ENCODE assay signal across 16 mouse cellular contexts in the genomic region with DNA sequence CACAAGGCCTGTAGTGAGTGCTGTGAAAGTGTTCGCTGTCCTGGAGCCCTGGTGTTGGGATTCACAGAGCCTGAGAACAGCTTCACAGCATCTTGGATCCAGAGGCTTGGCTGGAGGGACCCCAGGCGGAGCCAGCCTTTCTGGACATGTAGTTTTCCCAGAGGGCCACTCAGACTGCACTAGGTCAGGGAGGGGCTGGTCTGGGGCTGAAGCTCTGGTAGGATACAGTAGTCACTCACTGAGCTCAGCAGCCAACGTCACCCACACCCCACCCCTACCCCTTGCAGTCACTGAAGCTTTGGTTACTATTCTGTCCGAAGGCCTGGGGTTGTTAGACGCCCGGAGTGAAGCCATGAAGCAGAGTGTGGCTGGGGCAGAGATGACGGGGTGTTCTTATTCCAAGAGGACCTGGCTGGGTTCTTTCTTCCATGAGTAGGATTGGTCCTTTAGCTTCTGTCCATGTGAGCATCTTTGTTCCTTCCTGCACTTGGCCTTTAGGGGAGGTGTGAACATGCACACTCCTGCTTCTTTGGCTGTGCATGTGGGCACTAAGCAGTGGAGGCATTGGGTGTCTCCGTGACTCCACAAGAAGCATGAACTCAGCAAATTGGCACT. TPM values are rescaled to one million over a fixed set of nuclear protein-coding genes. Genes with fewer than 3 reads are reported as not detected.
DNase-seq lines count a peak whose midpoint lies in the region; ATAC-seq lines count a peak whose summit lies in the region.
"Had no signal": no experiment of that assay in that cellular context is flagged by ENCODE, and none has a peak within 500 bp of the region (broad histone marks: within the 10 kb centered on the region; RNA-seq: fewer than 3 reads in every experiment).

No protein-coding gene starts in this region.

- peaks cover 23% of the 10 kb centered on the region for H3K4me1 ChIP-seq in heart, embryonic 12.5 days (replicated peaks)
- peaks cover 7% of the 10 kb centered on the region; the same call in 1 of the 2 replicates for H3K4me1 ChIP-seq in midbrain, embryonic 16.5 days (ENCODE audit: control insufficient read depth, insufficient read depth, low read length)
- H3K4me1 ChIP-seq in midbrain, embryonic 15.5 days, result peaks cover 10% of the 10 kb centered on the region
- H3K4me1 ChIP-seq in neural tube, embryonic 15.5 days, result peaks cover 18% of the 10 kb centered on the region

- no peak overlapping the region for H3K9ac ChIP-seq in heart, embryonic 12.5 days
- H3K9ac ChIP-seq in midbrain, embryonic 16.5 days (ENCODE audit: low read depth, low read length), result no peak overlapping the region
- H3K9ac ChIP-seq in midbrain, embryonic 15.5 days, result no peak overlapping the region
- H3K9ac ChIP-seq in neural tube, embryonic 15.5 days (replicated peaks), result no peak overlapping the region
- H3K9ac ChIP-seq: embryonic facial prominence, embryonic 15.5 days; liver, embryonic 15.5 days had no signal

- 74% methylated on average over 8 of the region's 8 CpGs for WGBS in heart, embryonic 12.5 days
- WGBS in midbrain, embryonic 16.5 days, result 85% methylated on average over 8 of the region's 8 CpGs
- WGBS in midbrain, embryonic 15.5 days, result 72% methylated on average over 8 of the region's 8 CpGs
- 77% methylated on average over 8 of the region's 8 CpGs for WGBS in neural tube, embryonic 15.5 days

- H3K4me2 ChIP-seq in heart, embryonic 12.5 days, result no peak overlapping the region
- H3K4me2 ChIP-seq in midbrain, embryonic 16.5 days (ENCODE audit: low read length), result no peak overlapping the region
- H3K4me2 ChIP-seq in midbrain, embryonic 15.5 days, result no peak overlapping the region
- peak overlapping the region; percentile 87; the same call in 1 of the 2 replicates for H3K4me2 ChIP-seq in neural tube, embryonic 15.5 days
- H3K4me2 ChIP-seq: embryonic facial prominence, embryonic 15.5 days; liver, embryonic 15.5 days had no signal

- H3K4me3 ChIP-seq in heart, embryonic 12.5 days, result no peak overlapping the region
- H3K4me3 ChIP-seq in midbrain, embryonic 16.5 days (ENCODE audit: low read depth, low read length), result no peak overlapping the region
- H3K4me3 ChIP-seq in midbrain, embryonic 15.5 days, result no peak overlapping the region
- H3K4me3 ChIP-seq in neural tube, embryonic 15.5 days (replicated peaks), result no peak overlapping the region
- H3K4me3 ChIP-seq: liver, embryonic 15.5 days; megakaryocyte, embryonic 14.5 days had no signal

- intact Hi-C loops in gastrocnemius, postnatal 14 days (cut with DNase I; ENCODE audit: low total_unique reads), result no loop called here

- H3K27me3 ChIP-seq in heart, embryonic 12.5 days (replicated peaks), result peaks cover 38% of the 10 kb centered on the region
- H3K27me3 ChIP-seq in midbrain, embryonic 16.5 days (ENCODE audit: control insufficient read depth, insufficient read depth, low read depth, low read length), result peaks cover 30% of the 10 kb centered on the region
- H3K27me3 ChIP-seq in midbrain, embryonic 15.5 days (replicated peaks), result peaks cover 50% of the 10 kb centered on the region
- peaks cover 50% of the 10 kb centered on the region for H3K27me3 ChIP-seq in neural tube, embryonic 15.5 days (replicated peaks)

- no peak for ATAC-seq in heart, embryonic 12.5 days (ENCODE audit: insufficient number of reproducible peaks, low FRiP score)
- ATAC-seq in midbrain, embryonic 16.5 days, result 0 out of 2 replicates have a peak, but pooled peaks have one; percentile 21
- no peak for ATAC-seq in midbrain, embryonic 15.5 days (replicated peaks)
- ATAC-seq in neural tube, embryonic 15.5 days (ENCODE audit: low FRiP score), result no peak
- ATAC-seq: forebrain, embryonic 16.5 days had no signal

- peak; percentile 97 for DNase-seq in heart, adult 11 months
- peak; percentile 66 for DNase-seq in gastrocnemius, postnatal 14 days
- DNase-seq in adrenal gland, adult 2 months, result no peak
- no peak for DNase-seq in retina, embryonic 14.5 days (ENCODE audit: low spot score)
- DNase-seq: kidney, adult 11 months had no signal

- no peak overlapping the region for H3K27ac ChIP-seq in heart, embryonic 12.5 days (ENCODE audit: poor library complexity, severe bottlenecking)
- H3K27ac ChIP-seq in midbrain, embryonic 16.5 days (ENCODE audit: low read length), result no peak overlapping the region
- no peak overlapping the region for H3K27ac ChIP-seq in midbrain, embryonic 15.5 days
- no peak overlapping the region for H3K27ac ChIP-seq in neural tube, embryonic 15.5 days (replicated peaks)
- H3K27ac ChIP-seq: embryonic facial prominence, embryonic 15.5 days; liver, embryonic 15.5 days had no signal

- no peaks in the 10 kb centered on the region for H3K9me3 ChIP-seq in heart, embryonic 12.5 days (replicated peaks)
- H3K9me3 ChIP-seq in midbrain, embryonic 16.5 days (replicated peaks; ENCODE audit: control insufficient read depth, low read length, poor library complexity, severe bottlenecking), result no peaks in the 10 kb centered on the region
- no peaks in the 10 kb centered on the region for H3K9me3 ChIP-seq in midbrain, embryonic 15.5 days
- no peaks in the 10 kb centered on the region for H3K9me3 ChIP-seq in neural tube, embryonic 15.5 days (replicated peaks)
- H3K9me3 ChIP-seq: embryonic facial prominence, embryonic 15.5 days; liver, embryonic 15.5 days; megakaryocyte, embryonic 14.5 days had no signal

- no peaks in the 10 kb centered on the region for H3K36me3 ChIP-seq in heart, embryonic 12.5 days
- H3K36me3 ChIP-seq in midbrain, embryonic 16.5 days (ENCODE audit: control insufficient read depth, insufficient read depth, low read length), result no peaks in the 10 kb centered on the region
- H3K36me3 ChIP-seq in midbrain, embryonic 15.5 days (replicated peaks), result no peaks in the 10 kb centered on the region
- no peaks in the 10 kb centered on the region for H3K36me3 ChIP-seq in neural tube, embryonic 15.5 days
- H3K36me3 ChIP-seq: embryonic facial prominence, embryonic 15.5 days; liver, embryonic 15.5 days had no signal

RNA-seq across cellular contexts. Expression of a gene that starts 2.3 kb away (rescaled TPM):
- polyA plus RNA-seq in heart, embryonic 12.5 days (2016; fragmentation: Nextera tagmentation; extraction: Ambion mirVana), result 1.4 and 1.5 TPM in 2 replicates
- 6.1 and 9.2 TPM in 2 replicates for polyA plus RNA-seq in midbrain, embryonic 16.5 days (2015; fragmentation: Nextera tagmentation; extraction: Ambion mirVana)
- polyA plus RNA-seq in midbrain, embryonic 15.5 days (2015; fragmentation: Nextera tagmentation; extraction: Ambion mirVana), result 5.1 and 5.5 TPM in 2 replicates
- 10 to 100 TPM; 88.7 to 94.7 TPM for total RNA-seq in gastrocnemius, postnatal 14 days (2021)
- polyA plus RNA-seq in neural tube, embryonic 15.5 days (2015; fragmentation: Nextera tagmentation; extraction: Ambion mirVana), result 7.2 and 8.8 TPM in 2 replicates
- total RNA-seq in adrenal gland, adult 2 months (2021), result 10 to 100 TPM in 1 of 2 experiments, 1 to 10 TPM in 1; 8.4 to 25.6 TPM
- 19.6 and 32.5 TPM in 2 replicates for polyA plus RNA-seq in adrenal gland, adult 2 months (2012; rRNA removed)
- total RNA-seq: granulocyte monocyte progenitor cell, adult 5-6 weeks had no signal

RNA-seq across cellular contexts. Expression of a gene that starts 12.1 kb away (rescaled TPM):
- 161 and 165 TPM in 2 replicates for polyA plus RNA-seq in heart, embryonic 12.5 days (2016; fragmentation: Nextera tagmentation; extraction: Ambion mirVana)
- polyA plus RNA-seq in midbrain, embryonic 16.5 days (2015; fragmentation: Nextera tagmentation; extraction: Ambion mirVana), result 227 and 228 TPM in 2 replicates
- 259 and 262 TPM in 2 replicates for polyA plus RNA-seq in midbrain, embryonic 15.5 days (2015; fragmentation: Nextera tagmentation; extraction: Ambion mirVana)
- 100 to 1,000 TPM; 174 to 181 TPM for total RNA-seq in gastrocnemius, postnatal 14 days (2021)
- polyA plus RNA-seq in neural tube, embryonic 15.5 days (2015; fragmentation: Nextera tagmentation; extraction: Ambion mirVana), result 248 and 265 TPM in 2 replicates
- 100 to 1,000 TPM; 174 to 223 TPM for total RNA-seq in adrenal gland, adult 2 months (2021)
- polyA plus RNA-seq in adrenal gland, adult 2 months (2012; rRNA removed), result 99.2 and 115 TPM in 2 replicates

RNA-seq across cellular contexts. Expression of a gene that starts 13.2 kb away (rescaled TPM):
- polyA plus RNA-seq in heart, embryonic 12.5 days (2016; fragmentation: Nextera tagmentation; extraction: Ambion mirVana), result 6.0 and 6.3 TPM in 2 replicates
- polyA plus RNA-seq in midbrain, embryonic 16.5 days (2015; fragmentation: Nextera tagmentation; extraction: Ambion mirVana), result 13.6 TPM in 2 replicates
- 12.9 and 15.4 TPM in 2 replicates for polyA plus RNA-seq in midbrain, embryonic 15.5 days (2015; fragmentation: Nextera tagmentation; extraction: Ambion mirVana)
- 1 to 10 TPM; 5.6 to 7.7 TPM for total RNA-seq in gastrocnemius, postnatal 14 days (2021)
- polyA plus RNA-seq in neural tube, embryonic 15.5 days (2015; fragmentation: Nextera tagmentation; extraction: Ambion mirVana), result 15.7 and 19.8 TPM in 2 replicates
- 10 to 100 TPM; 11.2 to 15.9 TPM for total RNA-seq in adrenal gland, adult 2 months (2021)
- 24.3 and 29.3 TPM in 2 replicates for polyA plus RNA-seq in adrenal gland, adult 2 months (2012; rRNA removed)

RNA-seq across cellular contexts. Expression of a gene that starts 24.9 kb away (rescaled TPM):
- polyA plus RNA-seq in heart, embryonic 12.5 days (2016; fragmentation: Nextera tagmentation; extraction: Ambion mirVana), result 0.15 TPM in 1 of 2 replicates, not detected in the other
- not detected in 2 replicates for polyA plus RNA-seq in midbrain, embryonic 16.5 days (2015; fragmentation: Nextera tagmentation; extraction: Ambion mirVana)
- not detected in 2 replicates for polyA plus RNA-seq in midbrain, embryonic 15.5 days (2015; fragmentation: Nextera tagmentation; extraction: Ambion mirVana)
- total RNA-seq in gastrocnemius, postnatal 14 days (2021), result under 1 TPM in 1 of 2 experiments, not detected in 1; 0.16 TPM
- polyA plus RNA-seq in neural tube, embryonic 15.5 days (2015; fragmentation: Nextera tagmentation; extraction: Ambion mirVana), result 0.19 TPM in 1 of 2 replicates, not detected in the other
- 1 to 10 TPM in 1 of 2 experiments, under 1 TPM in 1; 0.79 to 3.5 TPM for total RNA-seq in adrenal gland, adult 2 months (2021)
- 0.52 and 0.97 TPM in 2 replicates for polyA plus RNA-seq in adrenal gland, adult 2 months (2012; rRNA removed)
- total RNA-seq: granulocyte monocyte progenitor cell, adult 5-6 weeks; left cerebral cortex, postnatal 36 days had no signal
- polyA plus RNA-seq: forebrain, embryonic 16.5 days; liver, embryonic 15.5 days; stomach, embryonic 14.5 days had no signal

RNA-seq across cellular contexts. Expression of a gene that starts 35.1 kb away (rescaled TPM):
- 341 and 358 TPM in 2 replicates for polyA plus RNA-seq in heart, embryonic 12.5 days (2016; fragmentation: Nextera tagmentation; extraction: Ambion mirVana)
- 152 and 195 TPM in 2 replicates for polyA plus RNA-seq in midbrain, embryonic 16.5 days (2015; fragmentation: Nextera tagmentation; extraction: Ambion mirVana)
- polyA plus RNA-seq in midbrain, embryonic 15.5 days (2015; fragmentation: Nextera tagmentation; extraction: Ambion mirVana), result 154 and 184 TPM in 2 replicates
- 100 to 1,000 TPM; 121 to 151 TPM for total RNA-seq in gastrocnemius, postnatal 14 days (2021)
- polyA plus RNA-seq in neural tube, embryonic 15.5 days (2015; fragmentation: Nextera tagmentation; extraction: Ambion mirVana), result 254 and 295 TPM in 2 replicates
- total RNA-seq in adrenal gland, adult 2 months (2021), result 100 to 1,000 TPM; 279 to 433 TPM
- 38.2 and 44.2 TPM in 2 replicates for polyA plus RNA-seq in adrenal gland, adult 2 months (2012; rRNA removed)

Comparison
In these comparisons a context has a peak if more than half of its experiments do, and no peak if none do; other contexts are left out.
1. DNase-seq: peak in heart, adult 11 months (single experiment) and gastrocnemius, postnatal 14 days (single experiment); none in adrenal gland, adult 2 months (single experiment) and retina, embryonic 14.5 days (single experiment).